19 mouse cellular contexts compared by ENCODE assay signal in genomic region chr13:82974210-82974811, GRCm38 (mm10).
DNase-seq lines count a peak whose midpoint lies in the region; ATAC-seq lines count a peak whose summit lies in the region.
"Had no signal": no experiment of that assay in that cellular context is flagged by ENCODE, and none has a peak within 500 bp of the region (broad histone marks: within the 10 kb centered on the region; RNA-seq: fewer than 3 reads in every experiment).

No protein-coding gene starts in this region.

- no peaks in the 10 kb centered on the region for H3K4me1 ChIP-seq in forebrain, embryonic 13.5 days
- no peaks in the 10 kb centered on the region for H3K4me1 ChIP-seq in forebrain, embryonic 12.5 days
- H3K4me1 ChIP-seq in forebrain, embryonic 16.5 days (replicated peaks; ENCODE audit: control insufficient read depth, insufficient read depth, low read length): no peaks in the 10 kb centered on the region
- H3K4me1 ChIP-seq: embryonic facial prominence, embryonic 15.5 days; heart, embryonic 12.5 days; hindbrain, embryonic 15.5 days had no signal

- no peaks in the 10 kb centered on the region for H3K9me3 ChIP-seq in forebrain, embryonic 13.5 days (replicated peaks)
- no peaks in the 10 kb centered on the region for H3K9me3 ChIP-seq in forebrain, embryonic 12.5 days
- no peaks in the 10 kb centered on the region for H3K9me3 ChIP-seq in forebrain, embryonic 16.5 days (ENCODE audit: control insufficient read depth, low read length)
- H3K9me3 ChIP-seq: embryonic facial prominence, embryonic 15.5 days; heart, embryonic 12.5 days; hindbrain, embryonic 15.5 days had no signal

- 78% methylated on average over 1 of the region's 1 CpGs for WGBS in forebrain, embryonic 13.5 days
- WGBS in forebrain, embryonic 12.5 days: 78% methylated on average over 1 of the region's 1 CpGs
- 64% methylated on average over 1 of the region's 1 CpGs for WGBS in forebrain, embryonic 16.5 days

- H3K9ac ChIP-seq in forebrain, embryonic 13.5 days: no peak overlapping the region
- H3K9ac ChIP-seq in forebrain, embryonic 12.5 days: no peak overlapping the region
- no peak overlapping the region for H3K9ac ChIP-seq in forebrain, embryonic 16.5 days (replicated peaks; ENCODE audit: low read depth, low read length)
- H3K9ac ChIP-seq: embryonic facial prominence, embryonic 15.5 days; heart, embryonic 12.5 days; hindbrain, embryonic 15.5 days had no signal

- H3K36me3 ChIP-seq in forebrain, embryonic 13.5 days (ENCODE audit: poor library complexity, severe bottlenecking): no peaks in the 10 kb centered on the region
- no peaks in the 10 kb centered on the region for H3K36me3 ChIP-seq in forebrain, embryonic 12.5 days (replicated peaks)
- H3K36me3 ChIP-seq in forebrain, embryonic 16.5 days (ENCODE audit: control insufficient read depth, insufficient read depth): no peaks in the 10 kb centered on the region
- H3K36me3 ChIP-seq: embryonic facial prominence, embryonic 15.5 days; heart, embryonic 12.5 days; hindbrain, embryonic 15.5 days had no signal

- H3K4me3 ChIP-seq in forebrain, embryonic 13.5 days: no peak overlapping the region
- H3K4me3 ChIP-seq in forebrain, embryonic 12.5 days (replicated peaks): no peak overlapping the region
- H3K4me3 ChIP-seq in forebrain, embryonic 16.5 days (replicated peaks; ENCODE audit: low read length): no peak overlapping the region
- H3K4me3 ChIP-seq: embryonic facial prominence, embryonic 15.5 days; erythroblast, embryonic 14.5 days; heart, embryonic 12.5 days; hindbrain, embryonic 15.5 days had no signal

- intact Hi-C loops in heart, postnatal 10 days (cut with DNase I): no loop called here
- intact Hi-C loops in left cerebral cortex, postnatal 4 days (cut with DNase I): no loop called here

- peak; percentile 8 to 13 for DNase-seq in heart, postnatal 10 days
- no peak for DNase-seq in heart, adult 8-10 months (ENCODE audit: low spot score)
- DNase-seq in left cerebral cortex, postnatal 4 days: no peak
- DNase-seq: adrenal gland, postnatal 10 days; cerebellum, adult 2 months; cerebellum, postnatal 10 days; gastrocnemius, postnatal 10 days; heart, adult 18-20 months; heart, postnatal 36 days; kidney, adult 8-10 months had no signal

- no peak overlapping the region for H3K4me2 ChIP-seq in forebrain, embryonic 13.5 days
- no peak overlapping the region for H3K4me2 ChIP-seq in forebrain, embryonic 12.5 days
- H3K4me2 ChIP-seq in forebrain, embryonic 16.5 days (ENCODE audit: low read length): no peak overlapping the region
- H3K4me2 ChIP-seq: embryonic facial prominence, embryonic 15.5 days; heart, embryonic 12.5 days; hindbrain, embryonic 15.5 days had no signal

- ATAC-seq in forebrain, embryonic 13.5 days: peak; percentile 63; the same call in 1 of the 2 replicates
- ATAC-seq in forebrain, embryonic 12.5 days (ENCODE audit: low FRiP score): no peak
- ATAC-seq in forebrain, embryonic 16.5 days: peak; percentile 60
- ATAC-seq in megakaryocyte, adult 5-6 weeks (ENCODE audit: poor library complexity, severe bottlenecking): no peak
- ATAC-seq: intestine, embryonic 16.5 days had no signal

- no peak overlapping the region for H3K27ac ChIP-seq in forebrain, embryonic 13.5 days
- no peak overlapping the region for H3K27ac ChIP-seq in forebrain, embryonic 12.5 days
- no peak overlapping the region for H3K27ac ChIP-seq in forebrain, embryonic 16.5 days (ENCODE audit: low read length)
- H3K27ac ChIP-seq: embryonic facial prominence, embryonic 15.5 days; hindbrain, embryonic 15.5 days had no signal

- no peaks in the 10 kb centered on the region for H3K27me3 ChIP-seq in forebrain, embryonic 13.5 days
- no peaks in the 10 kb centered on the region for H3K27me3 ChIP-seq in forebrain, embryonic 12.5 days
- no peaks in the 10 kb centered on the region for H3K27me3 ChIP-seq in forebrain, embryonic 16.5 days (replicated peaks; ENCODE audit: control insufficient read depth, insufficient read depth, low read length)
- H3K27me3 ChIP-seq: embryonic facial prominence, embryonic 15.5 days; heart, embryonic 12.5 days; hindbrain, embryonic 15.5 days had no signal

Comparison
In these comparisons a context has a peak if more than half of its experiments do, and no peak if none do; other contexts are left out.
1. ATAC-seq: peak in forebrain, embryonic 13.5 days (single experiment) and forebrain, embryonic 16.5 days (single experiment); none in forebrain, embryonic 12.5 days (single experiment) and megakaryocyte, adult 5-6 weeks (single experiment).
2. DNase-seq: peak in heart, postnatal 10 days (2 of 2); none in heart, adult 8-10 months (single experiment) and left cerebral cortex, postnatal 4 days (single experiment).